Mouse (Mus musculus) MEL-GATA-1-ER (cell line): Measurements from ENCODE around the gene Syce1l.

Experiments
- DNase-seq: peaks from one replicate; pipeline ENCODE4 v3.0.0-alpha.2; 2012; ENCODE audit warnings: low read depth; ENCODE audit errors: extremely low read depth

Gene Syce1l

GRCm38 (mm10) chr8:113672599-113673255 is 29.7 kb downstream of the Syce1l start:
- no peak for DNase-seq

GRCm38 (mm10) chr8:113673300-113673699 is 30.3 kb downstream of the Syce1l start:
- DNase-seq, result no peak

GRCm38 (mm10) chr8:113674611-113675010 is 31.6 kb downstream of the Syce1l start:
- DNase-seq, result no peak

DNA sequence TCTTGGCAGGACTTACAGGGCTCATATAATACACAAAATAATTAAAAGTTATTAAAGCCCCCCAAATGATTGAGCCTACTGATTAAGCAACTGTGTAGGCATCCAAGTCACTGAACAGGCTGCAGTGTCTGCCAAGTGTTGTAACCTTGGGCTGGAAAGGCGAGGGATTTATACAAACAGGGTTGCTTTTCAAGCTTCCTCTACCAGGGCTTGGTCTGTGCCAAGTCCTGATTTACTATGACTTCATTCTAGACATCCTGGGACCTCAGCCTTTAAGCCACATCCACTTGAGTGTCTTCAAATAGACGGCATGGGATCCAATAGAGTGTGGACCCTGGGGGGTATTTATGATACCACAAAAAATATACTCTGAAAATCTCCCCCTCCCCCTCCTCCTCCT is 32.3 kb downstream of the Syce1l start:
- no peak for DNase-seq

DNA sequence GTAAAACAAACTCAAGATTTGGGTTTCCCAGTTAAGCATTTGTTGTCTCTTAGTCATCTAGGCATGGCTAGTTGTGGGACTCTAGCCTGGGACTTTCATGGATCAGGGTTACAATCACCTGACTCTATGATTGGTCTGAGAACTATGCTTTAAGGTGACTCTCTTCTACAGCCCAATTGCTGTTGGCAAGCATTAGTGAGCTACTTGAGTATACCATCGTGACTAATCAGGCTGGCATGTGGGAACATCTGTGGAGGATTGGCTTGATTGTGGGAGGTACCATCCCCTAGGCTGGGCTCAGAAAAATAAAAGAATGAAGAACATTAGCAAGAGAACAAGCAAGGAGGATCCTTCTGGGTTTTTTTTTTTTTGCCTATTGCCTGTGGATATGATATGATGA is 33.8 kb downstream of the Syce1l start:
- no peak for DNase-seq

DNA sequence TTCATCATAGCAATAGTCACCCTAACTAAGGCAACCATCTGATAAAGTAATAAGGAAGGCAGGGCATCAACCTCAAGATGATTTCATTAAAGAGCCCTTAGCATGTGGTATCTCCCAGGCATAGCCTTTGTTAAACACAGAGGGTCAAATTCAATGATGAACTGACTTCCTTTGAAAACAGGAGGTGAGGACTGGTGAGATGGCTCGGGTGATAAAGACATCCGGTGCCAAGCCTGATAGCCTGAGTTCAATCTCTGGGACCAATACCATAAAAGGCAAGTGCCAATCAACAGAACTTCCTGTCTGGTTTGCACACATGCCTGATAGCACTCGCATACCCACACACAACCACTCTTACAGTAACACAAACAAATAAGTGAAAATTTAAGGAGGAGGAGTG is 36.3 kb downstream of the Syce1l start:
- no peak for DNase-seq

GRCm38 (mm10) chr8:113687889-113688542 is 45.0 kb downstream of the Syce1l start:
- no peak for DNase-seq

- no peak for DNase-seq
Observed at GRCm38 (mm10) chr8:113688543-113688915, 45.5 kb downstream of the Syce1l start.

- DNase-seq, result no peak
Observed at GRCm38 (mm10) chr8:113691622-113692343, 48.8 kb downstream of the Syce1l start.

- DNase-seq, result no peak
Observed at GRCm38 (mm10) chr8:113704968-113705367, 62.0 kb downstream of the Syce1l start.
